In the genomic region with DNA sequence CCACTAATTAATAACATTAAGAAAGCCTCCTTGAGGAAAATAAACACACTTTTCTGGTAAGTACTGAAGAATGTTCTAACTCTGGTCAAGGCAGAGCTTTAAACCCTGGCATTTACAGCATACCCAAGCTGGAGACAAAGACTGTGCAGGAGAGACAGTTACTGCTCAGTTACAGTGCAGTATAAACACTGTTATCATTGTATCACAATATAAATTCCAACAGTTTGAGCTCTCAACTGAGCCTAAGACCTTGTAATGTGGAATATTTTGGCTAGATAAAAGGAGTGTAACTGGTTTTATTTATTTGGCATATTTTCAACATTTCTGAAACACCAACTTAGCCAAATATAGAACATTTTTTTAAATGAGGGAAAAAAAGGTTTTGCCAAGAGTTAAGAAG, we compare ENCODE assay signal across 19 mouse cellular contexts.
"Had no signal": no experiment of that assay in that cellular context is flagged by ENCODE, and none has a peak within 500 bp of the region (broad histone marks: within the 10 kb centered on the region; RNA-seq: fewer than 3 reads in every experiment).

No protein-coding gene starts in this region.

- H3K4me1 ChIP-seq: midbrain, embryonic 12.5 days; midbrain, embryonic 15.5 days; neural tube, embryonic 12.5 days; neural tube, embryonic 15.5 days had no signal

- H3K9ac ChIP-seq: limb, embryonic 13.5 days; liver, embryonic 13.5 days; midbrain, embryonic 12.5 days; midbrain, embryonic 15.5 days; neural tube, embryonic 12.5 days; neural tube, embryonic 15.5 days had no signal

- DNase-seq: kidney, adult 2 months; kidney, postnatal 10 days; kidney, postnatal 4 days; left cerebral cortex, postnatal 4 days; liver, embryonic 13.5 days; lung, postnatal 14 days; right cerebral cortex, adult 18-20 months; right cerebral cortex, postnatal 14 days; right cerebral cortex, postnatal 4 days; thymus, adult 2 months; thymus, postnatal 14 days; thymus, postnatal 4 days had no signal

- H3K9me3 ChIP-seq: limb, embryonic 13.5 days; liver, embryonic 13.5 days; midbrain, embryonic 12.5 days; midbrain, embryonic 15.5 days; neural tube, embryonic 12.5 days; neural tube, embryonic 15.5 days had no signal

- H3K4me2 ChIP-seq: limb, embryonic 13.5 days; liver, embryonic 13.5 days; midbrain, embryonic 12.5 days; midbrain, embryonic 15.5 days; neural tube, embryonic 12.5 days; neural tube, embryonic 15.5 days had no signal

- H3K27ac ChIP-seq: limb, embryonic 13.5 days; liver, embryonic 13.5 days; midbrain, embryonic 12.5 days; midbrain, embryonic 15.5 days; neural tube, embryonic 12.5 days; neural tube, embryonic 15.5 days; stomach, postnatal 0 days had no signal

- ATAC-seq: intestine, postnatal 0 days; midbrain, embryonic 15.5 days had no signal

- H3K27me3 ChIP-seq: limb, embryonic 13.5 days; liver, embryonic 13.5 days; midbrain, embryonic 12.5 days; midbrain, embryonic 15.5 days; neural tube, embryonic 12.5 days; neural tube, embryonic 15.5 days had no signal

- H3K36me3 ChIP-seq: limb, embryonic 13.5 days; liver, embryonic 13.5 days; midbrain, embryonic 12.5 days; midbrain, embryonic 15.5 days; neural tube, embryonic 12.5 days; neural tube, embryonic 15.5 days had no signal

- H3K4me3 ChIP-seq: limb, embryonic 13.5 days; liver, embryonic 13.5 days; midbrain, embryonic 12.5 days; midbrain, embryonic 15.5 days; neural tube, embryonic 12.5 days; neural tube, embryonic 15.5 days had no signal
